Mouse (Mus musculus): Measurements from ENCODE around the gene Nek1.

Nek1 gene

GRCm38 (mm10) chr8:60992561-60992909, 460 bp upstream of the Nek1 start:
- DNase-seq: no peak

DNA sequence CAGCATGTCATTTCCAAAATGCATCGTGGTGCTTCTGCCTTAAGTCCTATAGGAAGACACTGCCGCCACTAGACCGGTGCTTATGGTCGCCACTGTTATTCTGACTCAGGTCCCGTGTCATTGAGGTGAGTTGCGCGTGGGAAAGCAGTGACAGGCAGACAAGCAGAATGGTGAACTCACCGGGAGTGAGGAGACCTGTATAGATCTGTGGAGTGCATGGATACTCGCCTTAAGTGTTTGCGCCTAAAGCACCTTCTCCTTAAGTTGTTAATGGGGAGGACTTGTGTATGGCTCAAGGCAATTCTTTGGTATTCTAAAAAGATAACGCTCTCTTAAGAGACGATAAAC, 618 bp downstream of the Nek1 start:
- DNase-seq: no peak

DNA sequence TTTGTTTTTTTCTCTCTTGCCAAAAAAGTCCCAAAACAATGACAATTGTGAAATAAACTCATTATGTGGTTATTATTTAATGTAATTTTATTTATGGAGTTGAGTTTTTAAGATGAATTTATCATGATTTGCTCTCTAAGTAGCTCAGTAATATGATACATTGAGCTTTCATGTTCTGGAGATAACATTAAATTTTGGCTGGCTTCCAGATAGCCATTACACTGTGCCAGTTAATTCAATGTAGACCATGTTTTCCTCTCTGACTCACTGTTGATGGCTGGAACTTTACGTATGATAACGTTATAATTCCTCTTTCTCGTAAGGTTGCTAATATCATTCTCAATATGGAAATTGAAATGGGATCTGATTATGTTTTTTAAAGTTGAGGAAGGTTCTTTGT, 3.5 kb downstream of the Nek1 start:
- DNase-seq: no peak

GRCm38 (mm10) chr8:61041951-61042350, 49.0 kb downstream of the Nek1 start:
- peak; percentile 34 to 52 for DNase-seq

DNA sequence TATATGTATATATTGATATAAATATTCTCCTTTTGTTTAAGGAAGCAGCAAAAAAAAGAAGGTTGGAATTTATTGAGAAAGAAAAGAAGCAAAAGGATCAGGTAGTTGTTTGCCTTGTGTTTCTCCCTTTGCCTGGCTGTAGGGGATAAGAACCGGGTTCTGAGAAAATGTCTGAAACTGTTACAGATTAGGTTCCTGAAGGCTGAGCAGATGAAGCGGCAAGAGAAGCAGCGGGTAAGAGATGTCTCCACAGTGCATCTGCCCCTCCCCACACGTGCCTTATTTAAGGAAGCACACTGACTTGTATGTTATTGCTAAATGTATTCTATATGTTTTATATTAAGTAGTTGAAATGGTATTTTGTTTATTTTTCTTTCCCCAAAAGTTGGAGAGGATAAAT, 50.9 kb downstream of the Nek1 start:
- no peak for DNase-seq

- DNase-seq: no peak
Measured at GRCm38 (mm10) chr8:61046816-61047215, 53.8 kb downstream of the Nek1 start.

- no peak for DNase-seq
Measured at GRCm38 (mm10) chr8:61053017-61053416, 60.0 kb downstream of the Nek1 start.

GRCm38 (mm10) chr8:61054313-61054712, 61.3 kb downstream of the Nek1 start:
- DNase-seq: no peak

GRCm38 (mm10) chr8:61056997-61057396, 64.0 kb downstream of the Nek1 start:
- no peak for DNase-seq

DNA sequence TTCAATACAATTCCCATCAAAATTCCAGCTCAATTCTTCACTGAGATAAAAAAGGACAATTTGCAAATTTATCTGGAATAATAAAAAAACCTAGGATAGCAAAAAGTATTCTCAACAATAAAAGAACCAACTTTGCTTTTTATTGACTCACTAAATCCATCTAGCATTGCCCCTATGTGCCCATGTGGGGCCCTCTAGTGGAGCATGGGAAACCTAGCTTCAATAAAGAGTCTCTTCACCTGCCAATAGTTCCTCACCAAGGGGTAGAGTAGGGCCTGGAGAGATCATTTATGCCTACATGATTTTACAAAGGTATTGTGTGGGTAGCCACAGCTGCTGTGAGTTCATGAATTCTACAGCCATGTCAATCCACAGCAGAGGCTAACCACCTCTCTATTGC, 66.1 kb downstream of the Nek1 start:
- DNase-seq: no peak

DNA sequence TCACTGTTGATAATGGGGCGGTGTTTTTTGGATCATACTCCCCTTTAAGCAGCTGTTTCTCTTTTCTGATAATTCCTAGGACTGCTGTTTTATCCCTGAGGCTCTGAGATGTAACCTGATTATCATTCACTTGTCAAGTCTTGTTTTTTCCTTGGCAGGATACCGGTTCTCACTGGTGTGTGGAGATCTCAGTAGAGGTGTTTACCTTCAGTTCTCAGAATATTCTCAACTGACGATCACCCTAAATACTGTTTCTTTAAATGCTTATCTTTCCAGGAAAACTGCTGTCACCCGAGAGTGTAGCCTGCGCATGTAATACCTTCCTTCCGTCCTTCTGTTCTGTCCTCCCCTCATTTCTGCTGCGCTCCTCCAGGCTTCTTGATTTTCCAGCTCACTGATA, 67.4 kb downstream of the Nek1 start:
- no peak for DNase-seq

DNA sequence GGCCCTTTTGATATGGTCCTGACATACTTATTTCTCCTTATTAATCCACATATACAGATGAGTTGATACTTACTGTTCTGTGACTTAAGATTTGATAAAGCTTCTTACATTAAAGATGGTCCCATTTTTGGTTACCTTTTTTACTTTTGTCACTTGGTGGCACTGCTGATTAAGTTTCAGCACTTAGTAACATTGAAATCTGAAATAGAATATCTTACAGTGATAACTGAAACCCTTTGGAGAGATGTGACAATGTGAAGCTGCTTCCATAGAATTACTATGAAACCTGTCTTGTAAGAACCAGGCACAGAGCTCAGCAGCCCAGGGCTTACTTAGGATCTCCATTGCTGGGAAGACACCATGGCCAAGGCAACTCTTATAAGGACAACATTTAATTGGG, 82.1 kb downstream of the Nek1 start:
- no peak for DNase-seq

DNA sequence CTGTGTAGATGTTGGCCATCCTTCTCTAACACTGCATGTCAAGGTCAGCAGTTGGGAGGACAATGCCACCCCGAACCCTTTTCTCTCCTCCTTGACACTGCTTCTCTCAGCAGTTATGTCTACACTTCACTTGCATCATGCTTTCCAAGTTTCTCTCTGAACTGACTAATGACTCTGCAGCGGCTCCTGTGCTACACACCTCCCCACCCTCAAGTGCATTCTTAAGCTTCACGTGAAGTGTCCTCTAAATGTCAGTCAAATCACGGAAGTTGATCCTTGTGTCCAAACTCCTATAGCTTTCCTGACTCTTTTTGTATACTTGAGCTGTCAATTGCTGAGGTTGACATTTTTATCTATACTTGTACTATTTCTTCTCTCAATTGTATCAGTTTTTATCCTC, 117.5 kb downstream of the Nek1 start:
- no peak for DNase-seq

GRCm38 (mm10) chr8:61111940-61112339, 118.9 kb downstream of the Nek1 start:
- no peak for DNase-seq

DNA sequence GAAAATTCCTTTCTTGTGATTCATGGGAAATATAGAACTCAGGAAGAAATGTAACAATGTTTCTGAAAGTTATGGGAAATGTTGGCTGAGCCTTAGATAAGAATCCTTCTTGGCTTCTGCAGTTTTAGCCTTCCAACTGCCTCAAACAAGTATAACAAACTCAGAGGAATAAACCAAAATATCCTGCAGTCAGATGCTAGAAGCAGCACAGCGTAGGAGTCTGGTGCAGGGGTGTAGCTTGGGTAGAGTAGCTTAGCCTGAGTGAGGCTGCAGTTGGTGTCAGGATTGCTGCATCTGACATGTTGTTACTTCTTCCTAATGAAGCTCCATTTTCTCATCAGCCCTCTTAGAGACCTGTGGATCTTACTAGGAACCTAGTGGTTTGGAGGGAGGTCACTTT, 128.6 kb downstream of the Nek1 start:
- no peak for DNase-seq

GRCm38 (mm10) chr8:61127299-61127861, 134.4 kb downstream of the Nek1 start:
- DNase-seq: no peak

GRCm38 (mm10) chr8:61132561-61133134, 139.7 kb downstream of the Nek1 start:
- no peak for DNase-seq

- peak; percentile 32 to 43 for DNase-seq
Measured at GRCm38 (mm10) chr8:61141869-61142268, 148.9 kb downstream of the Nek1 start.

GRCm38 (mm10) chr8:61142302-61142701, 149.3 kb downstream of the Nek1 start:
- DNase-seq: no peak

DNA sequence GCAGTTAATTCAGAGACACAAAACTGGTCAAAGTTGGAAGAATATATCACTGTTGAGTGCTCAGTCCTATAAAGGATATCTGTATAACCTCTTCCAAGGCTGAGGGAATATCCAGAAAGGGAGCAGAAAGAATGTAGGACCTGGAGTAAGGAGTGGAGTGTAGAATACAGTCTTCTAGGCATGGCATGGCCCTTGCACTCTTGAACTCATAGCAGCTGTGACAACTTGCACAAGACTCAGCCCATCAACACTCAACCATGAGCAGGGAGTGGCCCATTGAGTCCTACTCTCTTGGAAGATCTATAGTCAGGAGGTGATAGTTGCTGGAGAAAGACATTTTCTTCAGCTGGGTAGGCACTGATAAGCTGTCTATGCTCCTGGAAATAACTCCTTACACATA, 149.8 kb downstream of the Nek1 start:
- DNase-seq: no peak

- no peak for DNase-seq
Measured at GRCm38 (mm10) chr8:61148728-61149127, 155.7 kb downstream of the Nek1 start.

DNA sequence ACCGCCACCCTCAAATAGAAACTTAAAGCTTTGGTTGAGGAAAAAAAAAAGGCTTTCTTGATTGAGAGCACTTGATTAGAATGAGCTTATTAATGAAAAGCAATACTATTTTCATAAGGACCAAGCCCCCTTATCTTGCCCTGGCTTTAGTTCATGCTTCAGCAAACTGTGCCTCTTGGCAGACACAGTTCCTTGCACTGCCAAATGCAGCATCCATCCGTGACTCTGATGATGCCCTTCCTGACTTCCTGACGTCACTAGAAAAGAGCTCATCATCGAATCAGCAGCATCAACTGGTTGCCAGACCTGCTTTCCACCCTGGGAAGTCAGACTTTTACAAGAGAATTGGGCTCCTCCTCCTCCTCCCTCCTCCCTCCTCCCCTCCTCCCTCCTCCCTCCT, 157.6 kb downstream of the Nek1 start:
- no peak for DNase-seq

DNA sequence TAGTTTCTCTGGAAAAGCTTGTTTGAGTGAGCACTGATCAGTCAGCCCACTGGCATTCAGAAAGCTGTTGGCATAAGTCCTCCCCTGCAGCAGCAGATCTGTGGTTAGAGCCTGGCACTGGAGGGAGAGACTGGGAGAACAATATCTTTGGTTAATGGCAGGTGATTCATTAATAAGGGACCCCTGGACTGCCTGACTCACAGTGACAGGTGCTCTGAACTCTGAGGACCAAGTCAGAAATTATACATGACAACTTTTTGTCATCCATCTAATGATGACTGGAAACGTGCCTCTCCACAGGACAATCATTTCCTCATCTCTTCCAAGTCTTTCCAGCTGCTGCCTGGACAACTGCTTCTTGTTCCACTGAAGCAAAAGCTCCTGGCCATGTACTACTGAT, 163.4 kb downstream of the Nek1 start:
- DNase-seq: no peak

DNA sequence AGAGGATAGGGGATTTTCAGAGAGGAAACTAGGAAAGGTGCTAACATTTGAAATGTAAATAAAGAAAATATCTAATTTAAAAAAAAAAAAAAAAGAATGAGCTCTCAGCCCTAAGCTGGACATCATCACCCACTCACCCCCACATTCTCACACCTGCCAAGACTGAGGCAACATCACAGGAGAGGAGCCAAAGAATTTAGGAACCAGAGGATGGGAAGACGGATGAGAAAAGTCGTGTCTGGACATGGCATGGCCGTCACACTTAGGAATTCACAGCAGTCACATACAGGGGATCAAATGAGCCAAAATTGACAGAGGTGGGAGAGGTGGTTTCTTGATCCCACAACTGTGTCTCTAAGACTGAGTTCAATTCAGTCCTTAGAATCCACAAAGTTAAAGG, 165.5 kb downstream of the Nek1 start:
- DNase-seq: no peak

DNA sequence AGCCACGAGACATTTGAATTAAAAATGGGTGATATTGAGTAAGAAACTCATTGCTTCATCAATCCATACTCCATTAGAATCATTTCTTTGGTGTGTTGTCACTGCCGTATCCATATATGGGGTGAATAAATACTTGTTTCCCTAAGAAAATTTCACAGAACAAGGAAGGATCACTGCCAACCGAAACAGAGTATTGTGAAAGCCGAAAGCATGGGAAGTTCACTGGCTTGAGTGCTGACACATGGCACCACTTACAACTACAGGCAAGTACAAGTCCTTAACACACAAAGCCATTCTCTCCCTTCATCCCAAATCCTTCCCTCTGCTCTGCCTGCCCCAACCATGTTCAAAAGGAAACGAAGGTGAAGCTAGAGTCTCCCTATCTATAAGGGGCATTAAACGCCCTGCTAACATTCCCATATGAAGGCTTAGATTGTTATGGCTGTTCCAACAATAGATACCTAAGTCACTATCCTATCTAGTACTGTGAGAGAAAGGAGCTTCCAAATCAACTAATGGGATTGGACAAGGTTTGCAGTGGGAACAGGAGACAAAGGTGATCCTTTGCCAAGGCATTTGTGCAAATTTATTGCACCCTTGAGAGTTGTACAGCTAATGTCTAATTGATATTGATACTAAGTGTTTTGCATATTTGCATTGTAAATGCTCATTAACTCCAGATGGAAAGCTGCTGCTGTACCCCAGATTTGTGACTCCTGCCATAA, 168.6 kb downstream of the Nek1 start:
- DNase-seq: no peak
